Mouse (Mus musculus) cerebellum, postnatal 10 days (tissue): ENCODE results near the gene Vars2.

ENCODE experiments used
- DNase-seq, 2 experiments: peaks; one replicate each; pipeline ENCODE4 v3.0.0; 2021; ENCODE audit warnings: mixed read lengths in 2 of 2

The Vars2 gene

GRCm38 (mm10) chr17:35626537-35626936 is 40.9 kb downstream of the Vars2 start, which contains the start of gene Gm9573:
Gene Gm9573 (minus strand): TSS chr17:35626637.
- no peak for DNase-seq

- no peak for DNase-seq
Observed at GRCm38 (mm10) chr17:35617127-35617526, 50.3 kb downstream of the Vars2 start.
